Mouse (Mus musculus): ENCODE measurements around the gene Snai3. TPM values are rescaled to one million over a fixed set of nuclear protein-coding genes. Genes with fewer than 3 reads are reported as not detected.
A peak's percentile ranks its signal among the peaks of the same experiment; 100 is the strongest.

Snai3 gene
- polyA plus RNA-seq, 1 experiment = 1.3 TPM

- no peaks in the 10 kb centered on the region for H3K79me2 ChIP-seq (ENCODE audit: control insufficient read depth, insufficient read depth)
- H3K36me3 ChIP-seq (ENCODE audit: control insufficient read depth, insufficient read depth) = no peaks in the 10 kb centered on the region
- no peak overlapping the region for H3K4me2 ChIP-seq (ENCODE audit: low read depth)
- H3K4me3 ChIP-seq = no peak overlapping the region
- H3ac ChIP-seq (ENCODE audit: control insufficient read depth, insufficient read length) = no peak overlapping the region
- H3K27me3 ChIP-seq (ENCODE audit: control insufficient read depth, insufficient read depth, insufficient read length) = no peaks in the 10 kb centered on the region
- TF ChIP-seq E2F4 (IDR thresholded peaks at IDR 0.05; ENCODE audit: insufficient read depth) = no peak
- no peak for TF ChIP-seq CEBPB (IDR thresholded peaks at IDR 0.05; ENCODE audit: insufficient read depth, poor library complexity, severe bottlenecking)
- TF ChIP-seq USF1 (IDR thresholded peaks at IDR 0.05; ENCODE audit: low read depth) = no peak
- no peak for TF ChIP-seq MYOD1 (IDR thresholded peaks at IDR 0.05; ENCODE audit: control insufficient read depth in 1 of 3, insufficient read length in 2 of 3, low read depth in 2 of 3)
These were observed 34.4 kb downstream of the Snai3 start for GRCm38 (mm10) chr8:122426145-122426544.

DNA sequence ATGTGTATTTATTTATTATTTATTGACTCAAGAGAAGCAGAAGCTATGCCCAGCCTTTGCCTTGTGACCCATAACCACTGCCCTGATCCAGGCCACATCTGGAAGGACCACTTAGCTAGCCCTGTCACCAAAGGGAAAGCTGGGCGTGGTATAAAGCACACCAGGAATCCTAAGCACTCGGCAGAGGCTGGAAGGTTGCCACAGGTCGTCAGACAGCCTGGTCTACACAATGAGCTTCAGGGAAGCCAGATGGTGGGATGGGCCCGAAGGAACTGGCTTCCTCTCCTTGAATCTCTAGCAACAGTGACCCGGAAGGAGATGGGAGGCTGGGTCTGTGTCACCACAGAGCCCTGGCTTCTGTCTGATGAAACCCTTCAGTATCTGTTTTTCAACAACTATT lies 36.9 kb downstream of the Snai3 start:
- Histone ChIP-seq H3ac (ENCODE audit: control insufficient read depth, insufficient read length) (no peak overlapping the region), H3K27me3 (ENCODE audit: control insufficient read depth, insufficient read depth, insufficient read length) (no peaks in the 10 kb centered on the region), H3K79me2 (ENCODE audit: control insufficient read depth, insufficient read depth) (no peaks in the 10 kb centered on the region), H3K4me3 (no peak overlapping the region), H3K4me2 (ENCODE audit: low read depth) (no peak overlapping the region), H3K36me3 (ENCODE audit: control insufficient read depth, insufficient read depth) (no peaks in the 10 kb centered on the region)
- no peak for TF ChIP-seq SRF (IDR thresholded peaks at IDR 0.05; ENCODE audit: control insufficient read depth, insufficient read length, low read depth)
- TF ChIP-seq MYOD1 (IDR thresholded peaks at IDR 0.05; ENCODE audit: control insufficient read depth in 1 of 3, insufficient read length in 2 of 3, low read depth in 2 of 3) = no peak
- no peak for TF ChIP-seq MYOG (IDR thresholded peaks at IDR 0.05; ENCODE audit: control insufficient read depth in 1 of 3, insufficient read depth in 1 of 3, insufficient read length in 2 of 3, low read depth in 2 of 3)
- no peak for TF ChIP-seq CEBPB (IDR thresholded peaks at IDR 0.05; ENCODE audit: insufficient read depth, poor library complexity, severe bottlenecking)
- no peak for TF ChIP-seq E2F4 (IDR thresholded peaks at IDR 0.05; ENCODE audit: insufficient read depth)
- no peak for TF ChIP-seq TCF3 (IDR thresholded peaks at IDR 0.05; ENCODE audit: insufficient read length, low read depth)
- no peak for TF ChIP-seq POLR2A (IDR thresholded peaks at IDR 0.05; ENCODE audit: insufficient read length, low read depth)

GRCm38 (mm10) chr8:122423217-122423616 lies 37.3 kb downstream of the Snai3 start:
- Histone ChIP-seq H3K4me3 (no peak overlapping the region), H3K4me2 (ENCODE audit: low read depth) (no peak overlapping the region), H3K79me2 (ENCODE audit: control insufficient read depth, insufficient read depth) (no peaks in the 10 kb centered on the region), H3K27me3 (ENCODE audit: control insufficient read depth, insufficient read depth, insufficient read length) (no peaks in the 10 kb centered on the region), H3K36me3 (ENCODE audit: control insufficient read depth, insufficient read depth) (no peaks in the 10 kb centered on the region), H3ac (ENCODE audit: control insufficient read depth, insufficient read length) (no peak overlapping the region)
- TF ChIP-seq MYOG (IDR thresholded peaks at IDR 0.05; ENCODE audit: control insufficient read depth in 1 of 3, insufficient read depth in 1 of 3, insufficient read length in 2 of 3, low read depth in 2 of 3) = peak in 2 of 3 experiments; percentile 60 to 76
- no peak for TF ChIP-seq TCF12 (IDR thresholded peaks at IDR 0.05; ENCODE audit: insufficient read depth, poor library complexity, severe bottlenecking)
- TF ChIP-seq MAX (IDR thresholded peaks at IDR 0.05; ENCODE audit: low read depth) = no peak
- TF ChIP-seq MYOD1 (IDR thresholded peaks at IDR 0.05; ENCODE audit: control insufficient read depth in 1 of 3, insufficient read length in 2 of 3, low read depth in 2 of 3) = peak in 2 of 3 experiments; percentile 41 to 77
- no peak for TF ChIP-seq REST (IDR thresholded peaks at IDR 0.05; ENCODE audit: insufficient read depth, insufficient read length)
- TF ChIP-seq SRF (IDR thresholded peaks at IDR 0.05; ENCODE audit: control insufficient read depth, insufficient read length, low read depth) = no peak

GRCm38 (mm10) chr8:122421376-122422070 lies 39.0 kb downstream of the Snai3 start, which contains the start of gene Il17c:
TSS of gene Il17c (plus strand) at chr8:122422020.
- Histone ChIP-seq H3ac (ENCODE audit: control insufficient read depth, insufficient read length) (no peak within 1 kb of the TSS), H3K36me3 (ENCODE audit: control insufficient read depth, insufficient read depth) (no peaks in the 10 kb centered on the region), H3K4me3 (no peak within 1 kb of the TSS), H3K79me2 (ENCODE audit: control insufficient read depth, insufficient read depth) (no peaks in the 10 kb centered on the region), H3K27me3 (ENCODE audit: control insufficient read depth, insufficient read depth, insufficient read length) (no peaks in the 10 kb centered on the region), H3K4me2 (ENCODE audit: low read depth) (no peak within 1 kb of the TSS)
- TF ChIP-seq USF1 (IDR thresholded peaks at IDR 0.05; ENCODE audit: low read depth) (no peak), TCF3 (IDR thresholded peaks at IDR 0.05; ENCODE audit: insufficient read length, low read depth) (no peak)

DNA sequence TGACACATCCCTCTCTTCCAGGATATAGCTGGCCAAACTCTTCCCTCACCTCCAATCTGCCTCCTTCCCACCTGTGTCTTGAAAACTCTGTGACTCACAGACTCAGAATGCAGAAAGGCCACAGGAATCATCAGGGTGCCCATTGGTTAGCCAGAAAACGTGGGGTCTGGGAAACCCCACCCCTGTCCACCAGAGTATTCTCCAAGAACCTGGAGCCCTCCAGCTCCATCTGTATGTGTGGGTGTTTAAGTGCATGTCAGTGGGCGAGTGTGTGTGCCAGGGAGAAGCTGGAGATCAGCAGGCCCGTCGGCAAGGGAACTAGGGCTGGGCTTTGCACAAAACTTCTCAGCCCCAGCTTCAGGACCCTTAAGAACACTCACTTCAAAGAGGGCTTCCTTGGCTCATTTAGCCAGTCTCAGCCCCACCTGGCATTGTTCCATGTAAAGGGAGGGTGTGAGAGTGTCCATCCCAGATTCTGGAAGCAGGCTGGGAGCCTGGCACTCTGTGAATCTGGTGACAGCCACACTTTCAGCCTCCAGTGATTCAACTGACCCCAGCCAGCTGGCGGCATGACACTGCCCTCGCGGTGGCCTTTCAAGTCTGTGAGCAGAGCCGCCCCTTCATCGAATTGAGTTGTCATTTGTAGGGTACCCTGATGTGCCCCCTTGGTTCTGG lies 40.5 kb downstream of the Snai3 start:
- TF ChIP-seq POLR2A (IDR thresholded peaks at IDR 0.05; ENCODE audit: insufficient read length, low read depth) (no peak), TCF12 (IDR thresholded peaks at IDR 0.05; ENCODE audit: insufficient read depth, poor library complexity, severe bottlenecking) (no peak), MYOD1 (IDR thresholded peaks at IDR 0.05; ENCODE audit: control insufficient read depth in 1 of 3, insufficient read length in 2 of 3, low read depth in 2 of 3) (no peak), MAX (IDR thresholded peaks at IDR 0.05; ENCODE audit: low read depth) (no peak), CEBPB (IDR thresholded peaks at IDR 0.05; ENCODE audit: insufficient read depth, poor library complexity, severe bottlenecking) (no peak), E2F4 (IDR thresholded peaks at IDR 0.05; ENCODE audit: insufficient read depth) (no peak), MYOG (IDR thresholded peaks at IDR 0.05; ENCODE audit: control insufficient read depth in 1 of 3, insufficient read depth in 1 of 3, insufficient read length in 2 of 3, low read depth in 2 of 3) (no peak), USF1 (IDR thresholded peaks at IDR 0.05; ENCODE audit: low read depth) (no peak), SRF (IDR thresholded peaks at IDR 0.05; ENCODE audit: control insufficient read depth, insufficient read length, low read depth) (no peak), POLR2AphosphoS2 (IDR thresholded peaks at IDR 0.05; ENCODE audit: insufficient read length, low read depth) (no peak), REST (IDR thresholded peaks at IDR 0.05; ENCODE audit: insufficient read depth, insufficient read length) (no peak), TCF3 (IDR thresholded peaks at IDR 0.05; ENCODE audit: insufficient read length, low read depth) (no peak)
- no peaks in the 10 kb centered on the region for H3K27me3 ChIP-seq (ENCODE audit: control insufficient read depth, insufficient read depth, insufficient read length)
- no peaks in the 10 kb centered on the region for H3K79me2 ChIP-seq (ENCODE audit: control insufficient read depth, insufficient read depth)
- H3K4me2 ChIP-seq (ENCODE audit: low read depth) = no peak overlapping the region
- no peaks in the 10 kb centered on the region for H3K36me3 ChIP-seq (ENCODE audit: control insufficient read depth, insufficient read depth)
- no peak overlapping the region for H3K4me3 ChIP-seq
- no peak overlapping the region for H3ac ChIP-seq (ENCODE audit: control insufficient read depth, insufficient read length)
